Mouse (Mus musculus): ENCODE results near the gene Fancc. TPM values are rescaled to one million over a fixed set of nuclear protein-coding genes. Genes with fewer than 3 reads are reported as not detected.

Fancc gene
- total RNA-seq, 2 experiments from 2014 or later = 8.1 to 8.8 TPM

GRCm38 (mm10) chr13:63270191-63270590, 226.9 kb downstream of the Fancc start:
- no peak for DNase-seq (ENCODE audit: low spot score in 2 of 2)

- no peak for DNase-seq (ENCODE audit: low spot score in 2 of 2)
Observed at GRCm38 (mm10) chr13:63268776-63269175, 228.3 kb downstream of the Fancc start.

GRCm38 (mm10) chr13:63268371-63268770, 228.7 kb downstream of the Fancc start:
- DNase-seq (ENCODE audit: low spot score in 2 of 2) = no peak

GRCm38 (mm10) chr13:63262168-63262957, 234.7 kb downstream of the Fancc start:
- no peak for DNase-seq (ENCODE audit: low spot score in 2 of 2)

DNA sequence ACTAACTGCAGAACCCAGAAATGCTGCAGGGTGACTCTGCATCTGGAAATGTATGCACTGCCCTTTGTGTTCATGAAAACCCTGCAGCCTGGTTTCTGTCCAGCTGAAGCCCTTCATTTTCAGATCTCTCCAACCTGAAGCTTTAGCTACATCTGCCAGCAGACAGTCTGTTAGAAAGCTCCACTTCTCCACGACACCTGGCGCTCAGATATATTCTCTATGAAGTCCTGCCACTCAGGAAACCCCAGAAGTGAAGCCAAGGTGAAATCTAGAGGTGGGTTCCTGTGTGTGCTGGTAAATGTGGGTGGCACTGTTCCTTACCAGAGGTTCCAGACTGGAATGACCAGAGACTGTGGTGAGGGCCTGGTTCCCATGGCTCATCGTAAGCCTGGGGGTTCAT, 235.4 kb downstream of the Fancc start:
- no peak for DNase-seq (ENCODE audit: low spot score in 2 of 2)

DNA sequence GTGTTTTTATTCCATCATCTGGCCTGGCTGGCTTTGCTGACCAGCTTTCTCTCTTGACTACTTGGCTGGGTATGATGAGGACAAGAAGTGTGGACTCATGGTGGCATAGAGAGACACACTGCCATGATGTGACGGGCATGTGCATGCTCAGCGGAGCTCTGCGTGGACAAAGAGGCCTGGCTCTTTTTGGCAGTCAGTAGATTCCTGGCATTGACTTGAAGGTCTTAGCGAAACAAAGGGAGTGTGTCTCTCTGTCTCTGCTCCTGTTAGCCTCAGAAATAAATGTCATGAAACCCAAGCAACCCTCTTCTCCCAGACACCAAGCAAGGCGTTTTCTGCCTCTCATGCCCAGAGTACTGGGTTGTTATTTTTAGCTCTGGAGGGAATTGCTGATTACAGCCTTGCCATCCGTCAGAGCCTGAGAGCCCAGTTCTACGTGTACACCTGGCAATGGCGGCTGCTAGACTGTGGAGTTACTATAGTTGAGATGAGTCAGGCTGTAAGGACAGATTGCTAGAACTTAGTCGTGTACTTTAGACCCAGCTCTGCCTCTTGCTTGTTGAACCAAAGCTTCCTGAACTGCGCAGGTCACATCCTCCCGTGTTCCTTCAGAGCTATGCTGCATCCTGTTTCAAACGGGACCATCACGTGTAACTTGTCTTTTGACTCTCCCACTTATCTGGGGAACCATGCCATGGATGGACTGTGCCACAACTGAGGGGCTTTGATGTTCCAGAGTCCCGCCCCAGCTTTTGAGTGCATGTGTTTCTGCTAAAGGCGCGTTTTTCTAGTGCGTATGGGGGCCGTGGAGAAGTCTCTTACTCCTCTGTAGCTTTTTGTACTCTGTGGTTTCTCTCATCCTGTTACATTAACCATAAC, 236.1 kb downstream of the Fancc start:
- no peak for DNase-seq (ENCODE audit: low spot score in 2 of 2)

GRCm38 (mm10) chr13:63260133-63260532, 236.9 kb downstream of the Fancc start:
- no peak for DNase-seq (ENCODE audit: low spot score in 2 of 2)

GRCm38 (mm10) chr13:63258671-63259070, 238.4 kb downstream of the Fancc start:
- DNase-seq (ENCODE audit: low spot score in 2 of 2) = no peak

- no peak for DNase-seq (ENCODE audit: low spot score in 2 of 2)
Observed at GRCm38 (mm10) chr13:63258167-63258582, 238.9 kb downstream of the Fancc start.

GRCm38 (mm10) chr13:63256807-63257206, 240.3 kb downstream of the Fancc start:
- no peak for DNase-seq (ENCODE audit: low spot score in 2 of 2)

DNA sequence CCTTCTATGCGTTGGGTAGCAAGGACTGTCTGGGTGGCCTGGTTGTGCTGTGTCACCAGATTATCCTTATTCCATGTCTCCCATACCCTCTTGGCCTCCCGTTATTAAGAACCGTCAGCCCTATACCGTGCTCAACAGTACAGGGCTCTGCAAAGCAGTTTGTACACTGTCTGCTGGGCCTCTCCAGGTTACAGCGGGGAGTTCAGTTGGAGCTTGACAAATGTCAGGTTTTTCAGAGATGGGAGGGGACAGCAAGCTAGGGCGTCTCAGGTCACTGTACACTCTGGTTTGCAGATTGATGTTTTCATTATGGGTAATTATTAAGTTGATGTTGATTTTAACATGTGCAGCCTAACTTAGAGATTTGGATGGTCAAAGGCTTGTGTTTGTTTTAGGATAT, 240.9 kb downstream of the Fancc start:
- DNase-seq (ENCODE audit: low spot score in 2 of 2) = no peak

DNA sequence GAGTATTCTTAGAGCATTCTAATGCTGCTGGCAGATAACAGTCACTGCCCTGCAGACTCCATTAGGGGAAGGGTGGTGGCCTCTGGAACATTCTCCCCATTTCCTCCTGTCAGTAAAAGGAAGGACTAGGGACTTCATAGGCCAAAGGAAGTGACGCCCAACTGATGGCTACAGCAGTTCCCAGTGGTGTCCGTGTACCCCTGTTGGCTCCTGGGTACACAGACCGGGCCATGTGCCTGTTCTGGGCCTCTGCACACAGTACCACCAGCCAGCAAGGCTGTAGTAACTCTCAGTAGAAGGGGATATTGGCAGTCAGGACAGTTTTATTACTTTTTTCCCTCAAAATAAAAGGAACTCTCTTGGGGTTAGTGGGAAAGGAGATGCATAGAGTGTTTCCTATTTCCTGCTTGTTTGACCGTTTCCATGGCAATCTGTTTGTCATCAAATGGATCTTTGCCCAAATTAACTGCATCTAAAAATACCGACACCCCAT, 241.5 kb downstream of the Fancc start:
- no peak for DNase-seq (ENCODE audit: low spot score in 2 of 2)

DNA sequence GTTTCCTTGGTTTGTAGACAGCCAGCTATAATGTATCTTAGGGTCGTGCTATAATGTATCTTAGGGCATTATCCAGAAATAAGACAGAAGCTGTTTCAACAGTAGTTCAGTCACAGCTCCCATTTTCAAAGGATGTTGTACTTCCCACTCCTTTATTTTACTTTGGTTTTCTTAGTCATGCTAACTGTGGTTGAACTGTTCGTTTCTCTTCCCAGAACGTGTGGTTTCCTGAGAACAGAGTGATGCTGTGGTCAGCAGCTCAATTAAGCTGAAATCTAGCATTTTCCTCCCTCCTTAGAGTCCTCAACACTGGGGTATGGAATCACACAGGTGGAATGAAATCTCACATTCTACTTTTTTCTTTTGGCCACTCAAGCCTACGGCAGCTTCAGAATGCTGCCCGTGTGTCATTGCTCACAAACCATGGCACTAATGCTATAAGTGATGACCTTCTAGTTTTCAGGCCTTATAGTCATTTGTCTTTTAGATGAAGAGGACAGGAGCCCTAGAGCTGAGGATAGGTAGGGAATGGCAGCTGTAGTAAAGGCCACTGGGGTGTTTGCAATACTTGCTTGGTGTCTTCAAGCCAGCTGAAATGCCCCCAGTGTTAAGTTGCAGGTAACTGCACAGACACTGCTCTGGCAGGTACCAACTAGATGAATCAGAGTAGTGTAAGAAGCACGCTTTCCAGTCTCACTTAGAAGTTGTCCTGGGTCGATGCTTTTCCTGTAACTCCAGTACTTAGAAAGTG, 243.0 kb downstream of the Fancc start:
- no peak for DNase-seq (ENCODE audit: low spot score in 2 of 2)

DNA sequence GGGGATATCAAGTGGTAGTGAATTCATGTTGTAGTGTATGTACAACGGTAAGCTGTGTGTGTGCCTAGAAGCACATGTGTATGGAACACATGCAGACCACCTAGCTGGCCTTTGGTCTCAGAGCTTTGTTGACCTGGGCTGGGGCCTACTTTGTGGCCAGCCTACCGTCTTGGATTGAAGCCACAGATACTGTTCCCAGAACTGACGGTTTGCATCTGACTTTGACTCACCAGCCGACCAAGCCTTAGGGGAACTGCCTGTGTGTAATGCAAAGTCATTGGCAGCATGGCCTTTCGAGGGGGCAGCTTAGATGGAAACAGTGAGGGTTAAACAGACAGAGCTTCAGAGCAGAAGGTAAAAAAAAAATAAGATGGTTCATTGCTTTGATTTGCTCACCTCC, 243.9 kb downstream of the Fancc start:
- DNase-seq (ENCODE audit: low spot score in 2 of 2) = no peak

DNA sequence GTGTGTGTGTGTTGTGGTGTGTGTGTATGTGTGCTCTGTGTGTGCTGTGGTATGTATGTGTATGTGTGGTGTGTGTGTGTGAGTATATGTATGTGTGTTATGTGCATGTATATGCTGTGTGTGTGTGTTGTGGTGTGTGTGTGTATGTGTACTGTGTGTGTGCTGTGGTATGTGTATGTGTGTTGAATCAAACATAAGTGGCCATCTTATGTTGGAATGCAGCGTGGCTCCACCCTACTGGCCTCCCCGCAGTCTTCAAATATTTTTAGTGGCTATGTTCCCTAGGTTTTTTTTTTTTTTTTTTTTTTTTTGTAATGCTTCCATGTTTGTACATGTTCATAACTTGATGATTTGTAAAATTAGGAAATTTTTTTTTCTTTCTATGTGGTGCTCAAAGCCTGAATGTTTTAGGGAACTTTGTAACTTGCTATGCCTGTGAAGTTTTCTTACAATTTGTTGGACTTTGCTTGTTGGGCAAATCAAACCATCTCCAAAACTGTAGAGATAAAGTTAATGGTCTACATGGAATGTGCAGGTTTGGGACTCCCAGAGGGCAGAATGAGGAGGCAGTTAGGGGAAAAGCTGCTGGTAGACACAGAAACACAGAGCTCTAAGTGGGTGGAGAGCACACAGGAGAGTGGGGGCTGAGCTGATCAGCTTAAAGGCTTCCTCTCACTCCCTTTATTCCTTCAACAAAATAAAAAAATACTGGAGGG, 244.6 kb downstream of the Fancc start:
- DNase-seq (ENCODE audit: low spot score in 2 of 2) = no peak

DNA sequence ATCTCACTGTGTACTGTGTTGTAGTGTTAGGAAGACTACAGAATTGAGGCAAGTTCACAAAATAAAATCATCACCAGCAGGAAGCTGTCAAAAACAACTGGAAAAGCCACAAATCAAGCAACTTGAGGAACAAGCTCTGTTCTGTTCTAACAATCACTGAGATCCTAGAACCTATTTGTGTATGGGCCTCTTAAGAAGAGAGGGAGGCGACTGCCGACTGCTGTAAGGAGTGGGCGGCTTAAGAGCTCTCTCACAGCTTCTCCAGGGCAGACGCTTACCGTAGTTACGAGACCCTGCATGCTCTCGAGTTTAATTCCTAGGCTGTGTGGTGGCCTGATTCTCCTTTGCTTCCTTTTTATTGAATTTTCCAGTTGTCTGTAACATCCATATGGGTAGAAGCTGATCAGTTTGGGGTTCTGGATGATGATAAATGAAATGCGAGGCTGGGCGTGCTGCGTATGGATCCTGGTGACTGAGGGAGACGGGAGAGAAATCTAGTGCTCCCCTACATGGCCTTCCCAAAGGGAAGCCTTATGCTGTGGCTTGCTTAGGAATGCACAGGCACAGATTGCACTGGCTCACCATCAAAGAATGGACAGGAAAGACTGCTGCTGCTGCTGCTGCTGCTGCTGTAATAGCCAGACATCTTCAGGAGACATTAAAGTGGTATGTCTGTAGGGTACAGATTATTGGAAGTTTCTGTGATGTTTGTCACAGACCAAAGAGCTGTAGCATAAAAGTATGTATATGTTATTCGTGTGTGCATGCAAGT, 245.8 kb downstream of the Fancc start:
- no peak for DNase-seq (ENCODE audit: low spot score in 2 of 2)

DNA sequence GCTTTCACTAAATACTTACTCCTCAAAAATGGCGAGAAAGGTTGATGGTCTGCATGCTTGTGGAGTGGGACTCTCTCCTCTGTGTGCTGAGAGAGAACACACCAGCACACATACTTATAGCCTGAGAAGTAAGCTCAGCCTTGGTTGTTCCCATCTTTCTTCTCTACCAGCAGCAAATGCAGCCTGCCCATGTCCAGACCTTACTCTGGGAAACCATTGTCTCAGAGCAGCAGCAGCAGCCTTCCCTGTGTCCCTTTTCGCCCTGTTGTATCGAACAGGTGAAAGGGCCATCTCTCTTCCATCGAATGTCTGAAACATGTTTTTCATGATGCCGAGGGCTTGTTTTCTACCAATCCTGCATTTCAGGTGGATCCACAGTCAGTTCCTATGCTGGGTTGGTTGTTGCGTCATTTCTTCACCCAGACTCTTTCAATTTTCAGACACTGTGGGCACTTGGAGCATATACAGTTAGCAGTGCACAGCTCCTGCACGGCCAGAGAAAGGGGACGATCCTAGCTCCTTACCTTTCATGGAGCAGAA, 246.6 kb downstream of the Fancc start:
- DNase-seq (ENCODE audit: low spot score in 2 of 2) = no peak

- DNase-seq (ENCODE audit: low spot score in 2 of 2) = no peak
Observed at GRCm38 (mm10) chr13:63249741-63250431, 247.2 kb downstream of the Fancc start.

- no peak for DNase-seq (ENCODE audit: low spot score in 2 of 2)
Observed at GRCm38 (mm10) chr13:63249171-63249570, 247.9 kb downstream of the Fancc start.

Measured in layer of hippocampus, adult 18-20 months (tissue).